Mouse (Mus musculus) limb, embryonic 15.5 days (tissue): ENCODE measurements around the gene Odr4. TPM values are rescaled to one million over a fixed set of nuclear protein-coding genes. Genes with fewer than 3 reads are reported as not detected.
A peak's percentile ranks its signal among the peaks of the same experiment; 100 is the strongest.

Experiments
- ATAC-seq: fragments of 200-750 bp; cut with Nextera tagmentation; 2 replicates; pipeline ENCODE4 v1.8.0; 2017; ENCODE audit warnings: low read depth, moderate TSS enrichment; ENCODE audit not compliant: insufficient number of reproducible peaks, low FRiP score, low TSS enrichment
- H3K27ac ChIP-seq: fragments of 300-500 bp; sonication (generic); 2 replicates; pipeline ENCODE4 v1.5.1; 2015; ENCODE audit warnings: moderate library complexity, mild to moderate bottlenecking, inconsistent platforms
- H3K27me3 ChIP-seq: fragments of 300-500 bp; sonication (generic); 2 replicates; pipeline ENCODE4 v1.6.1; 2015; ENCODE audit warnings: inconsistent platforms
- H3K36me3 ChIP-seq: fragments of 300-500 bp; sonication (generic); 2 replicates; pipeline ENCODE4 v1.6.1; 2015; ENCODE audit warnings: inconsistent platforms
- H3K4me1 ChIP-seq: fragments of 300-500 bp; sonication (generic); 2 replicates; pipeline ENCODE4 v1.6.1; 2015; ENCODE audit warnings: inconsistent platforms
- H3K4me2 ChIP-seq: fragments of 300-500 bp; sonication (generic); 2 replicates; pipeline ENCODE4 v1.6.1; 2015; ENCODE audit warnings: mild to moderate bottlenecking, inconsistent platforms
- H3K4me3 ChIP-seq: fragments of 300-500 bp; sonication (generic); 2 replicates; pipeline ENCODE4 v1.5.1; 2015; ENCODE audit warnings: mild to moderate bottlenecking, inconsistent platforms
- H3K9ac ChIP-seq: fragments of 300-500 bp; sonication (generic); 2 replicates; pipeline ENCODE4 v1.6.1; 2015; ENCODE audit warnings: inconsistent platforms
- H3K9me3 ChIP-seq: fragments of 300-500 bp; sonication (generic); 2 replicates; pipeline ENCODE4 v1.6.1; 2016; ENCODE audit warnings: inconsistent platforms
- WGBS: fragments of 180-500 bp; shearing (Covaris S2); methylation state at CpG from one replicate; pipeline ENCODE4 v1.1.7; 2015; 5-methylcytosine and 5-hydroxymethylcytosine counted together
- polyA plus RNA-seq: library from polyadenylated mRNA; unstranded; fragments of >200 nt; fragmentation: Nextera tagmentation; extraction: Ambion mirVana; gene quantifications from 2 replicates; pipeline ENCODE4 v1.2.1, GENCODE M21; 2015

The Odr4 gene
- polyA plus RNA-seq, 1 experiment from 2014 or later, result 49.6 TPM

DNA sequence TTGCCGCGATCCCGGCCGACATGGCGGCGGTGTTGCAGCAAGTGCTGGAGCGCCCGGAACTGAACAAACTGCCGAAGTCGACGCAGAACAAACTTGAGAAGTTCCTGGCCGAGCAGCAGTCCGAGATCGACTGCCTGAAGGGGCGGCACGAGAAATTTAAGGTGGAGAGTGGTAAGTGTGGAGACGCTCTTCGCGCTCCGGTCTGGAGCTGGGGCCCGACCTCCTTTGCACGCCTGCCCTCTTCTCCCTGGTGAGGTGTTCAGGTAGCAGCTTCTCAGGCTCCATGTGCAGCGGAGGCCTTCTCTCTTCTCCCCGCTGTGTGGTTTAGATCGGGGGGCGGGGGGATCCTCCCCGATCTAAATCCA lies 590 bp upstream of the Odr4 start:
- peak; percentile 58 for ATAC-seq
- Histone ChIP-seq H3K9me3 (no peaks in the 10 kb centered on the region), H3K27ac (peak overlapping the region; percentile 94), H3K4me3 (peak overlapping the region; percentile 69), H3K4me2 (peak overlapping the region; percentile 53), H3K27me3 (no peaks in the 10 kb centered on the region), H3K9ac (peak overlapping the region; percentile 73), H3K36me3 (peaks cover 33% of the 10 kb centered on the region), H3K4me1 (peaks cover 8% of the 10 kb centered on the region; the same call in 1 of the 2 replicates)
- WGBS, result under 1% methylated on average over 27 of the region's 27 CpGs

GRCm38 (mm10) chr1:150391931-150392637 lies 796 bp downstream of the Odr4 start:
- H3K9ac ChIP-seq, result peak overlapping the region; percentile 63
- peak overlapping the region; percentile 69 for H3K4me3 ChIP-seq
- 20% methylated on average over 11 of the region's 11 CpGs for WGBS
- no peak for ATAC-seq
- peak overlapping the region; percentile 50 for H3K4me2 ChIP-seq
- no peaks in the 10 kb centered on the region for H3K27me3 ChIP-seq
- peak overlapping the region; percentile 95 for H3K27ac ChIP-seq
- H3K36me3 ChIP-seq, result peaks cover 36% of the 10 kb centered on the region
- H3K4me1 ChIP-seq, result peaks cover 8% of the 10 kb centered on the region; the same call in 1 of the 2 replicates
- no peaks in the 10 kb centered on the region for H3K9me3 ChIP-seq

- H3K4me1 ChIP-seq, result peaks cover 5% of the 10 kb centered on the region; the same call in 1 of the 2 replicates
- H3K4me3 ChIP-seq, result no peak overlapping the region
- WGBS, result 91% methylated on average over 6 of the region's 6 CpGs
- peaks cover 36% of the 10 kb centered on the region for H3K36me3 ChIP-seq
- no peaks in the 10 kb centered on the region for H3K9me3 ChIP-seq
- H3K9ac ChIP-seq, result no peak overlapping the region
- no peaks in the 10 kb centered on the region for H3K27me3 ChIP-seq
- no peak overlapping the region for H3K4me2 ChIP-seq
- H3K27ac ChIP-seq, result no peak overlapping the region
- ATAC-seq, result no peak
These were observed 3.3 kb downstream of the Odr4 start for GRCm38 (mm10) chr1:150389390-150390129.

DNA sequence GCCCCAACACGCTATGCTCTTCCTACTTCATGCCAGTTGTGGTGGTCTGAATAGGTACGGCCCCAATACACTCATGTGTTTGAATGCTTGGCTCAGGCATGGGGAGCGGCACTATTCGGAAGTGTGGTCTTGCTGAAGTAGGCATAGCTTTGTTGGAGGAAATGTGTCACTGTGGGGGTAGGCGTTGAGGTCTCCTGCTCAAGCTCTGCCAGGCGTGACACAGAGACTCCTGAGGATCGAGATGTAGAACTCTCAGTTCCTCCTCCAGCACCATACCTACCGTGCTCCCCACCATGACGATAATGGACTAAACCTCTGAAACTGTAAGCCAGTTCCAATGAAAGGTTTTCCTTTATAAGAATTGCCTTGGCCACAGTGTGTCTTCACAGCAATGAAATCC lies 5.3 kb downstream of the Odr4 start:
- no peak overlapping the region for H3K4me2 ChIP-seq
- H3K36me3 ChIP-seq, result peaks cover 47% of the 10 kb centered on the region
- peaks cover 5% of the 10 kb centered on the region; the same call in 1 of the 2 replicates for H3K4me1 ChIP-seq
- no peaks in the 10 kb centered on the region for H3K9me3 ChIP-seq
- WGBS, result 91% methylated on average over 9 of the region's 9 CpGs
- no peak overlapping the region for H3K27ac ChIP-seq
- no peak overlapping the region for H3K4me3 ChIP-seq
- H3K9ac ChIP-seq, result no peak overlapping the region
- no peak for ATAC-seq
- H3K27me3 ChIP-seq, result no peaks in the 10 kb centered on the region

- ATAC-seq, result no peak
- 91% methylated on average over 4 of the region's 4 CpGs for WGBS
- peaks cover 45% of the 10 kb centered on the region for H3K36me3 ChIP-seq
- no peaks in the 10 kb centered on the region for H3K27me3 ChIP-seq
- no peak overlapping the region for H3K4me3 ChIP-seq
- no peaks in the 10 kb centered on the region for H3K4me1 ChIP-seq
- H3K27ac ChIP-seq, result no peak overlapping the region
- no peak overlapping the region for H3K9ac ChIP-seq
- H3K4me2 ChIP-seq, result no peak overlapping the region
- H3K9me3 ChIP-seq, result no peaks in the 10 kb centered on the region
These were observed 8.7 kb downstream of the Odr4 start for GRCm38 (mm10) chr1:150384138-150384537.

- H3K9me3 ChIP-seq, result no peaks in the 10 kb centered on the region
- ATAC-seq, result no peak
- no peaks in the 10 kb centered on the region for H3K4me1 ChIP-seq
- no peak overlapping the region for H3K4me3 ChIP-seq
- H3K36me3 ChIP-seq, result peaks cover 18% of the 10 kb centered on the region
- 85% methylated on average over 2 of the region's 2 CpGs for WGBS
- H3K4me2 ChIP-seq, result no peak overlapping the region
- H3K9ac ChIP-seq, result no peak overlapping the region
- no peaks in the 10 kb centered on the region for H3K27me3 ChIP-seq
- no peak overlapping the region for H3K27ac ChIP-seq
These were observed 18.6 kb downstream of the Odr4 start for GRCm38 (mm10) chr1:150374247-150374646.

- WGBS, result 76% methylated on average over 3 of the region's 3 CpGs
- no peaks in the 10 kb centered on the region for H3K4me1 ChIP-seq
- H3K4me3 ChIP-seq, result no peak overlapping the region
- no peaks in the 10 kb centered on the region for H3K9me3 ChIP-seq
- peaks cover 17% of the 10 kb centered on the region for H3K36me3 ChIP-seq
- H3K27me3 ChIP-seq, result no peaks in the 10 kb centered on the region
- no peak overlapping the region for H3K27ac ChIP-seq
- ATAC-seq, result no peak
- no peak overlapping the region for H3K9ac ChIP-seq
- H3K4me2 ChIP-seq, result no peak overlapping the region
These were observed 20.0 kb downstream of the Odr4 start for GRCm38 (mm10) chr1:150372895-150373294.

DNA sequence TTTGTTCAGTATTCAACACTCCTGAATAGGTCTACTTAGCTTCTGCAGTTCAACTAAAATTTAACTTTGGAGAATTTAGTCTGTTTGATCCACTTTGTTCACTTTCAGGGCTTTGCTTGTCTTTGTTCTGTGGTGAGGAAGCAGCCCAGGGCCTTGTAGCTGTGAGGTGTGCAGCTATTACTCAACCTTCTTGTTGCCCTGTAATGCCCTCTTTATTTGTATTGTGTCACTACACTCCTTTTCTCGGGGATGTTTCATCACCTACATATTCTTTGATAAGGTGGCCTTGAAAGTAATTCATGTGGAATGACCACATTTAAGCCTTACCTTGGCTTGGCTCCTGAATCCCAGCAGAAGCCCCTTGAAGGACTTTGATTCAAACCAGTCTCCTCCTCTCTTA lies 32.0 kb downstream of the Odr4 start:
- Histone ChIP-seq H3K4me3 (no peak overlapping the region), H3K4me1 (no peaks in the 10 kb centered on the region), H3K27ac (no peak overlapping the region), H3K4me2 (no peak overlapping the region), H3K27me3 (no peaks in the 10 kb centered on the region), H3K9me3 (no peaks in the 10 kb centered on the region), H3K9ac (no peak overlapping the region), H3K36me3 (peaks cover 24% of the 10 kb centered on the region)
- no peak for ATAC-seq
- WGBS, result 93% methylated on average over 1 of the region's 1 CpGs

GRCm38 (mm10) chr1:150335111-150335510 lies 57.8 kb downstream of the Odr4 start:
- H3K36me3 ChIP-seq, result no peaks in the 10 kb centered on the region
- no peaks in the 10 kb centered on the region for H3K4me1 ChIP-seq
- H3K9ac ChIP-seq, result no peak overlapping the region
- H3K4me2 ChIP-seq, result no peak overlapping the region
- WGBS, result 70% methylated on average over 2 of the region's 2 CpGs
- ATAC-seq, result no peak
- no peaks in the 10 kb centered on the region for H3K27me3 ChIP-seq
- H3K27ac ChIP-seq, result no peak overlapping the region
- no peak overlapping the region for H3K4me3 ChIP-seq
- no peaks in the 10 kb centered on the region for H3K9me3 ChIP-seq

- Histone ChIP-seq H3K4me3 (no peak within 1 kb of the TSS), H3K36me3 (no peaks in the 10 kb centered on the region), H3K4me2 (no peak within 1 kb of the TSS), H3K27ac (no peak within 1 kb of the TSS), H3K4me1 (no peaks in the 10 kb centered on the region), H3K9me3 (no peaks in the 10 kb centered on the region), H3K27me3 (no peaks in the 10 kb centered on the region), H3K9ac (no peak within 1 kb of the TSS)
- ATAC-seq, result no peak
- 88% methylated on average over 1 of the region's 1 CpGs for WGBS
These were observed 73.7 kb downstream of the Odr4 start, which contains the start of gene Pdc for GRCm38 (mm10) chr1:150319205-150319604. Gene Pdc, plus strand, starts transcription at chr1:150319417.
